Mouse (Mus musculus) heart, adult 9 months (tissue): ENCODE measurements around the gene Spdya.
"Not testable (repeated sequence)": the region's sequence is repeated elsewhere in the genome, so short reads cannot be mapped to it uniquely, and the experiment has no call there.

Source experiments
- DNase-seq, 2 experiments: peaks; one replicate each; pipeline ENCODE4 v3.0.0; 2022; ENCODE audit warnings: low spot score in 2 of 2

The Spdya gene

DNA sequence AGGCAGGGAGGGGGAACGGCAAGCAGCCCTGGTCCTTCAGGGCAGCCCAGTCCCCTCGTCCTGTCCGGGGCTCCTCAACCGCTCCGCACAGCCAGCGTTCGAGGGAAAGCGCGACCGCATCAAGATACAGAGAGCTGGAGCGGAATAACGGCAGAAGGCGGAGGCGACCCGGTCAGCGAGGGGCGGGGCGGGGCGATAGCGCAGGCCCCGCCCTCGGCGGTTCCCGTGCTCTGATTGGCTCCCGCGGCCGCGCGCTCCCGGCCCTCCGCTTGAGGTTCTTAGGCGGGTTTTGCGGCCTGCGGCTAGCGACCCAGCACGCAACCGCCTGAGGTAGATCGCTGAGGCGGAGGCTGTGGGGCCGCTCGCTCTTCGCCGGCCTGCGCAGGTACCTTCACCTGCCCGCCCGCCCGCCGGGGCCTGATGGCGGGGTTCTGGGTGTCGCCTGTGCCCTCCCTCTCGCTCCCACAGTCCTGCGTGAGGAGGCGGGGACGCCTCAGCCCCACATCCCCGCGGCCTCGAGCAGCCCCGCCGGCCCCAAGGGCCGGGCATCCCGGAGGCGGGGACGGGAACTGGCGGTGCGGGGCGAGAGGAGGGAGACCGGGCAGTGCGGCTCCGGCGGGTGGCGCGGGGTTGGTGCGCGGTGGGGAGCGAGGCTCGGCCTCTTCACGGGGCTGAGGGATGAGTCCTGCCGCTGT is at the start of gene Spdya:
Gene Spdya (plus strand): TSS at position 305 of the 695 bp plus-strand sequence.
- peak; percentile 81 to 84 for DNase-seq

DNA sequence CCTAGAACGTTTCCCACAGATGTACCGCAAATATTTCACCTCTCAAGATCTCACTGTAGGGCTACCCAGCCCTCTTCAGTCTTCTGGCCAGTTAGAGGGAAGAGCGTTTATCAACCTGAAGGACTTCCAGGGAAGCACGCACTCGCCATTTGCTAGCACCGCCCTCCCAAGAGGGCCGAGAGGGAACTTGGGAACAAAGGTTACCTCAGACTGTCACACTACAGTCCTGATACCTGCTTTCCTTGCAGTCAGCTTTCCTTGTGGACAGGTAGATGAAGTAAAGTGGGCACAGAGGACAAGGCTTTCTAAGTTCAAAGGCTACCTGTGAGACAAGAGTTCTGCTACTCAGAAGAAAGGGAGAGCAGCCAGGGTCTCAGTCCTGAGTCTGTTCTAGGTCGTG is 45.0 kb upstream of the Spdya start:
- no peak for DNase-seq

DNA sequence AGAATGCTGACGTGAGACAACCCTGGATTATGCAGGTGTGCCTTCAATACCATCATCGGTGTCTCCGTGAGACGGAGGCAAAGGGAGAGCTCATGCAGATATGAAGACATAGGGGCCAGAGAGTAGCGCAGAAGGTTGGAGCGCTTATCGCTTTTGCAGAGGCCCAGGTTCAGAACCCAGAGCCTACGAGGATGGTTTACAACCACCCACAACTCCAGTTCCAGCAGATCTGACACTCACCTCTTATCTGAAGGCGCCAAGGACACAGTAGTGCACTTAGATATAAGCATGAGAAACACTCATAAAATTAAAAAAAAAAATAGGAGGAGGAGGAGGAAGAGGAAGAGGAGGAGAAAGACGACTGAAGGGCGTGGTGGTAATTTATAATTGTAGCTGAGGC is 41.6 kb upstream of the Spdya start:
- DNase-seq, result no peak

DNA sequence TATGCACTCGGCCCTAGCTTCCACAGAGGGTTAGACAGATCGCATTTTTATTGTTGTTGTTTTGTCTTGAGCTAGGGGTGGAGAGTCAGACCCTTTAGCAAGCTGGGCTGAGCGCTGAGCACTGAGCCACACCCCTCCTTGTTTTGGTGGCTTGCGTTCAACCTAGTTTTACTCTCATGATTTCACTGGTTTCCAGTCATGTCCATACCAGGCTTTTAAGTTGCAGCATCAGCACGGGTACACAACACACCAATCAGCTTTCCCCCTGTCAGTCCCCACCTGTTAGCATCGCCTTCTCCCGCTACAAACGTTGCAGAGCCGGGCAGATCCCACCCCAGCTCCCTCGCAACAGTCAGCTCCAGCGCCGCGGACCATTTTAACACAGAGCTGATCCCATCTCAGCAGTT is 25.6 kb upstream of the Spdya start:
- no peak for DNase-seq

DNA sequence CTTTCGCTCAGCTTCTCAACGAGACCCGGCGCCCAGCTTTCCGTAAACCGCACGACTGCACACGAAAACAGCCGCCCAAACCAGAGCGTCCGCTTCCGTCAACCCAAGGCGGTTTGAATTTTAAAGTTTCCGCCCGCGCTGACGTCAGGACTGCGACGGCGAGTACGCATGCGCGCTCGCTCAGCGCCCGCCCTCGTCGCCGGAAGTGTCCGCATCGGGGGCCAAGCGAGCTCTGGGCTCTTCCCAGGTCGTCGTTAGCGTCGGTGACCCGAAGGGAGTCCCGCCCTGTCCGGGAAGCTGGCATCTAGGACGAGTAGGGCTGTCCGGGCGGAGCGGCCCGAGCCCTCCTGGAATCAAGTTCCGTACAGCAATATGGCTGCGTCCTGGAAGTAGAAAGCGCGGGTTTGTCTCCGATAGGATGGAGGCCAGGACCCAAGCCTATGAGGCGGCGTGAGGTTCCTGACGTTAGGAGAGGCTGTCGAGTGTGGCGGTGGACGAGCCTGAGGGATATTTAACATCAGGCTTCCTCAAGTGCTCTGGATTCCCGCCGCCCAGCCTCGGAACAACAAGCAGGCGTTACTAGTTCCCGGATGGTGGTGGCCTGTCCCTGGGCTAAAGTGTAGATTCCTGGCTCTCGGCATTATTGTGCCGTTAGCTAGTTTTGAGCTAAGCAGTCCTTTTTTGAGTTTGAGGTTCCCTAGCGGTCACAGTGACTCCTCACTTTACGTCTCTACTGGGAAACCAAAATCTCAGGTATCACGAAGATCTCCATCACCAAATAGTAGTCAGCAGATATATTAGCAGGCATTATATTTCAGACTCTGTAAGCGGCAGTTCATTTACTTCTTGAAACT is 24.9 kb upstream of the Spdya start, which contains the start of gene Ndc80:
Gene Ndc80 (minus strand): TSS at position 147 of the 854 bp plus-strand sequence.
- DNase-seq, result peak; percentile 93 to 94

DNA sequence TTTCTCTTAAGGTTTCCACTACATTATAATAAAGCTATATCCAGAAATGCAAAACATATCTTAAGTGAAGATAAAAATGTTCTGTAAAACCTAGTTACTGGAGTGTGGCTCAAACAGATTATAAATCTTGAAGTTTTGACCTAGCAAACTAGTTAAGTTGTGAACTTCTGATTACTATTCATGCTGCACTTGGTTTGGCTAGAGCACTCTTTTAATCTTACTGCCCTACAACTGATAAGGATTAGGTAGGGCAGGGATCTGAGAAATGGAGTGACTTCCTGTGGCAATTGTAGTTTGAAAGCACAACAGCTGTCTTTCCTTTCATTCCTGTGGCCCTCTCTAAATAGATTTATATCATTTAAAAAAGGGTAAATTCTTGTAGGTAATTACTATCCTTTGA is 23.8 kb upstream of the Spdya start:
- no peak for DNase-seq

DNA sequence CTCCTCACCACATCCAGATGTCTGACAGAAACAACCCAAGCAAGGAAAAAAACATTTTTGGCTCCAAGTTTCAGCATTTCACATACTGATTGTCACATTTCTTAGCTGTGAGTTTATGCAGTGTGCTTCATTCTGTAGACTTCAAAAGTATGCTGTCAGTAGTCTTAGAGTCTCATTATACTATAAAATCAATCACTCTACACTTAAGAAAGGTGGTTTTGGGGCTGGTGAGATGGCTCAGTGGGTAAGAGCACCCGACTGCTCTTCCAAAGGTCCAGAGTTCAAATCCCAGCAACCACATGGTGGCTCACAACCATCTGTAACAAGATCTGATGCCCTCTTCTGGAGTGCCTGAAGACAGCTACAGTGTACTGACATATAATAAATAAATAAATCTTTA is 16.3 kb upstream of the Spdya start:
- DNase-seq, result not testable (repeated sequence)

DNA sequence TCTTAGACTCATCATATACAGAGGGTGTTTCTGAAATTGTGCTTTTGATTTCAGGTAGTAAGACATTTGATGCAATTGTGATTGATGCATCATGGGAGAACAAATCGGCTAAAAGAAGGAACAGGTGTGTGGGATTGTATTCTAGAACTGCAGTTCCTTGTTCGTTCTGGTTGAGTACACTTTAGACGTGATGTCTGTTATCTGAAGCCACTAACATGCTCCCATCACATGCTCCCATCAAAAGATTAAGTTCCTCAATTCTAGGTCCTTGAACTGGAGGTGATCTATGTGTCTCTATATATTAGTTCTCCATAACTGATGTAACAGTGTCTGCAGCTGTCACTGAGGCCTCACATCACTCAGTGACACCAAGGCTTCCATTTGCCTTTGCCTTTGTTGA is 14.7 kb upstream of the Spdya start:
- no peak for DNase-seq

DNA sequence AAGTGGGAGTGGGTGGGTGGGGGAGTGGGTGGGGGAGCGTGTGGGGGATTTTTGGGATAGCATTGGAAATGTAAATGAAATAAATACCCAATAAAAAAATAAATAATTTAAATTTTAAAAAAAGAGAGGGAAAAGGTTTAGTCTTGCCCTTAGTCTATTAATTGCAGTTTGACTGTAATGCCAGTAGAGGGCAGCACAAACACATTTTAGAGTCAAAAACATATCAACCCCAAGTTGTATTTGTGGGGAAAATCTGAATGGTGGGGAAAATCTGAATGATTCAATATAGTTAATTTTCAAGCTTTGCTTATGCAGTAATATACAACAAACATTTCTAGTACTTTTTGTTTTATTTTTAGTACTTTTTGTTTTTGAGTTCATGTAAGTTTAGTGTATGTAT is 3.3 kb upstream of the Spdya start:
- DNase-seq, result no peak

DNA sequence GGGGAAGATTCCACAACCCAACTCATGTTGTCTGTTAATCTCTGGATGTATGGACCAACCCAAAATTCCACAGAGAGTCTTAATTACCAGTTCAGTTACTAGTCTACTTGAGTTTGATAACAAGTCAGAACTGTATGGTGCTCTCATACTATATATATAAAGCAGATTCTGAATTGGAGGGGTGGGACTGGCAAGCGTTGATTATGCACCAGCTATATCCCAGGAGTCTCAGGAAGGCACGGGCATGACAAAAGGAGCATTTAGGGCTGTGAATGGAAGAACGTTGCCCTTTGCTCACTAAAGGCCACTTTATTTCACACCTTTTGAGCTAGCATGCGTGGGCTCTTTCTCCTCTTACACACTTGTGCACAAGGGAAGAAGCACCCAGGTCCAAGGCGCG is 511 bp upstream of the Spdya start:
- DNase-seq, result no peak

DNA sequence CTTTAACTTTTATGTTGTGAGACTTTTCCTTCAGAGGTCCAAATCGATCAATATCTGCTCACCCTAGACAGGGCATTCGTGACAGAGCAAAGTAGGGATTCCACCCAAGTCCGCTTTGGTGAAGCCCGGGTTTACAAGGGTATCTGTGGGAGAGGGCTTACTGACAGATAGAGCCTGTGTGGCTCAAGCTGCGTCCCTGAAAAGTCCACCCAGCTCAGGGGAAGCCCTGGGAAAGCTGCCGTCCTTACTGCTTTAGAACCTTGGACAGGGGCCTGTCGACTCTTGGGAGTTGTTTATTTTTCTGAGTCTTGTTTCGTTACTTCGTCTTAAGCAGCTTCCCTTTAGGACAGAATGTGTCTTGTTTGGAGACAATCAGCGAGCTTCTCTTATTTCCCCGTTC is 1.0 kb downstream of the Spdya start:
- DNase-seq, result no peak

DNA sequence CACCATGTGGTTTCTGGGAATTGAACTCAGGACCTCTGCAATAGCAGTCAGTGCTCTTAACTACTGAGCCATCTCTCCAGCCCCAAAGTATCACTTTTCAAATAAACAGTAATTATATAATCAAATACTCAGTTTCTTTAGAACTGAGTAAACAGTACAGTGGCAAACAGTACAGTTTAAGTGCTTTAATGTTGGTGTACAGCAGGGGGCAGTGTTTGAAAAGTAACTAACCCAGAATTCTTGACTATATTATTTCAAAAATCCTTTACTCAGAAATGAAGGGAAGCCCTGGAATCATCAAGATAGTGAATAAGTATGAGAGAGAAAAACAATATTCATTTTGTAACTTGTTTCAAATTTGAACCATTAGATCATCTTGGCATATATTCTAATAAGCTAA is 9.8 kb downstream of the Spdya start:
- DNase-seq, result no peak

DNA sequence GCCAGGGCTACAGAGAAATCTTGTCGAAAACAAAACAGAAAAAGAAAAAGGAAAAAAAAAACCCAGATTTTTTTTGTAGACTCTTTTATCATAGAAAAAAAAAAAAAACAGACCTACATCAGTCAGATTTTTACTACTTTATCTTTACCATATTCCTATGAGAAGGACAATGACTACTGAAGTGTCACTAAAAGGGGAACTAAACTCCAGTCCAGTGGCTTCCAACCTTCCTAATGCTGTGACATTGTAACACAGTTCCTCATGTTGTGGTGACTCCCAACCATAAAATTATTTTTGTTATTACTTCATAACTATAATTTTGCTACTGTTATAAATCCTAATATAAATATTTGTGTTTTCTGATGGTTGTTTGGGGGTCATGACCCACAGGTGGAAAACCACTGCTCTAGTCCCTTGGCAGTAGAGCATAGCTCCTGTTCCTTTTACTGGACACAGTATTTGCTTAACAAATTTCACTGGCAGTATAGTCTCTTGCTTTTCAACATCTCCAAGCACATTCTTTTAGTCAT is 27.4 kb downstream of the Spdya start:
- no peak for DNase-seq

DNA sequence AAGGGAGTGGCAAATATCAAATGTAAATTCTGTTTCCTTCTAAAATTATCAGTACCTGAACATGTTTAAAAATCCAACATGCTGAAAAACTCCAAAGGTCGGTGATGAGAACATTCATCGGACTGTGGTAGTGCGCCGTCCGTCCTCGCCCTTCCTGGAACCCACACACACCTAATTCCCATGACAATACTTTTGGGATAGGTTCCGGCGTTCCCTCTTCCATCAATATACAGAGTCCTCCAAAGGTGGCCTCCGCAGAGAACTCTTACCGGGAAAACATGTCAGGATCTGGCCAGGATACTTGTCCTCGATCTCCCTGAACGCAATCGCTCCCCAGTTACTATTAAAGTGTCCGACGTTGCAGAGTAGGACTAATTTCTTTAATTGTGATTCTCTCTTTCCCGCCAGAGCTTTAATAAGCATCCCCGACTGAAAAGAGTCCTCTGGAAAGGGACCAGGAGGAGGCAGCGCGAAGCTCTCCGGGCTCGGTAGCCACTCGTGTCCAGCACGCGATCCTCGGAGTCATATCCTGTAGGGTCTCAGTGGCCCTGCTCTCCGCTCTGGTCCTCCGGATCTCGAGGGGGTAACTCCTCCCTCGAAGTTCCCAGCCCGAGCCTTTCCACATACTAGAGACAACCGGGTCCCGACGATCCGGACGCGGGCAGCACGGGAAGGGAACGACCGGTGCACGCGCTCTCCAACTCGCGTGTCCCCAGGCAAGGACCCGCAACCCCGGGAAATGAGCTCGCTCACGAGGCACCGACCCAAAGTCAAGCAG is 46.2 kb downstream of the Spdya start:
- DNase-seq, result no peak

DNA sequence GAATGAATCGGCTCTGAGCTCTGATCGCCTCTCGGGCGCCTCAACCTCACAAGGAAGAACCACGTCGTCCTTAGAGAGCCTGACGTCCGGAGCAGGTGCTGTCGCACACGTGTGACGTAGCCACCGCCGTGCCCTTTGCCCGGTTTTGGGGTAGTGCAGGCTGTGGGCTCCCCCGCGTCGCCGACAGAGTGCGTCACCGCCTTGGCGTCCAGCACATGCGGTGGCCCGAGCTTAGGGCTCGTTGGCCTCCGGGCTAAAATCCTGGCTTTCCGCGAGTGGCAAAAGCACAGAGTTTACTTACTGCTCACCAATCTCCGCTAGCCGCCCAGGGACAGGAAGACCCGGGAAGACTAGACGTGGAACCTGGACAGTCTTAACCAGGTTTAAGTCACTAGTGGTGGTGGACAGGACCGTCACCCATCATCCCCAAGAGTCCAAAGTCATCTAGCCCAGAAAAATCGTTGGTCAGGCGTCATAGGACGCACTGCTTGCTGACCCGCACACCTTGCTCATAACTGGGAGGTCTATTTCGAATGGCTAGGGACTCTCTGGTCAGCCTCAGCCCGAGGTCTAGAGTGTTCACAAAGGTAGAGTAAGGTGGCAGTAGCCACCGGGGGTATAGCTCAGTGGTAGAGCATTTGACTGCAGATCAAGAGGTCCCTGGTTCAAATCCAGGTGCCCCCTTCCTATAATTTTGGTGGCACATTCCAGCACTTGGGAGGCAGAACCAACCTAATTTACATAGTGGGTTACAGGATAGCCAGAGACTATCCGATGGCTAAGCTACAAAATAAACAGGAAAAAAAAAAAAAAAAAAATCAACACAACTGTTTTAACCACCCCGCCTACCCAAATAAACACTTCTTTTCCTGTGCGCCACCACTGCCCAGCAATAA is 47.0 kb downstream of the Spdya start:
- DNase-seq, result peak; percentile 83 to 86

DNA sequence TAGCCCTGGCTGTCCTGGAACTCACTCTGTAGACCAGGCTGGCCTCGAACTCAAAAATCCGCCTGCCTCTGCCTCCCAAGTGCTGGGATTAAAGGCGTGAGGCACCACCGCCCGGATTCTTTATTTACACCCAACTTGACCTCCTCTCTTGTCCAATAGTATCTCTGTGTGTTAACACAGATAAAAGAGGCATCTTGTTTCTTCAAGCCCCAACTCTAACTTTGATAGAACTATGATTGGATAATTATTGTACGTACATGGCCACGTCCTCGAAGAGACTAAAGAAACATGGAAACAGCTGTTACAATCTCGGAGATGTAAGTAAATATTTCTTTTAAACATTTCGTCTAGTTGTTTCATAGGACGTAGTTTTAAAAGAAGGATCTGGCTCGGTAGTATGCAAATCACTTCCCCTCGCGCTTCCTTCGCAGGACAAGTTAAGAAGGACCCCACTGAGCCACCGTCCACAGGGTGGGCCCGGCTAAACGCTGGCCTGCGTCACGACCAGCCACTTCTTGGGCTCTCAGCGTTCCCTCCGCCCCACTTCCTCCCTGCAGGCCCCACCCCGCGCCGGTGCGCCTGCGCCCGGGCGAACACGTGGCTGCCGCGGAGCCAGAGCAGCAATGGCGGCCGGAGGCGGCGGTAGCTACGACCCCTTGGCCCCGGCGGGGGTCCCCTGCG is 63.9 kb downstream of the Spdya start, which contains the start of gene Wdr43:
Gene Wdr43 (plus strand): TSS at position 258 of the 681 bp plus-strand sequence.
- peak; percentile 97 for DNase-seq

DNA sequence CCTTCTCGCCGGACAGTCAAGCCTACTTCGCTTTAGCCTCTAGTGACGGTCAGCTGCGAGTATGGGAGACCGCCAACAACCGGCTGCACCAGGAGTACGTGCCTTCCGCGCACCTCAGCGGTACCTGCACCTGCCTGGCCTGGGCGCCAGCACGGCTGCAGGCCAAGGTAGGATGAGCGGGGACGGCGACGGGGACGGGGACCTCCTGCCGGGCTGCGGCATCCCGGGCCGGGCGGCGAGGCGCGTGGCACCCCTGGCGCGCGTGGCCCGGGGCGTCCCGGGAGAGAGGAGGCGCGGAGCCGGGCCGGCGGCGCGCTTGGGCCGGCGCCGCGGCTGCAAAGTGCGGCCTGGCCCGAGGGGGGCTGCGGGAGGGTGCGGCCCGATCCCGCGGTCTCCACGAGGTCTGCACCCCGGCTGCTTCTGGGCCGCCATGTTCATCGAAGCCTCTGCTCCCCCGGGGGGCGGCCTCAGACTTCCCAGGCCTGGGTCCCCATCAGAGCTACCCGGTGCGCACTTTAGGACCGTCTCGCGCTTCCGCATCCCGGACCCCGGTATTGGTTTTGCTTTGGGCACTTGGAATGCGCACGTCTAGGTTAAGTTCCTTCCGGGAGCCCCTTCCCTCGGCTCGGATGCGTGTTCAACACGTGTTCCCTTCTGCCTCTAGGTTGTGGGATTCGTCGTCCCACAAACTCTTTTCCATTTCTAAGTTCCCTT is 64.6 kb downstream of the Spdya start:
- DNase-seq, result peak; percentile 2 to 8

DNA sequence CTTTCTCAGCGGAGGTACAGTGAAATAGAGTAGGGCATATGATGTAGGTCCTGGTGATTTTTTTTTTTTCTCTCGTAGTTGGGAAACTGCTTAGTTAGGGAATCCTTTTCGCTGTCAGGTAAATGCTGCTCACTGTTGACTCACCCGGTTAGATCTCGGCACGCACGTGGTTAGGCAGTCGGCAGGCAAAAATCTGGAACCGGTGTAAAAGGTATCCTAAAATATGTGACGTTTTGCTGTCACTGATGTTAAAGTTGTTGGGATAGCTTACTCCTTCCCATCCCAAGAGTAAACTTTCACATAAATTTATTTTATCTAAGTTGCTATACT is 65.1 kb downstream of the Spdya start:
- DNase-seq, result no peak

DNA sequence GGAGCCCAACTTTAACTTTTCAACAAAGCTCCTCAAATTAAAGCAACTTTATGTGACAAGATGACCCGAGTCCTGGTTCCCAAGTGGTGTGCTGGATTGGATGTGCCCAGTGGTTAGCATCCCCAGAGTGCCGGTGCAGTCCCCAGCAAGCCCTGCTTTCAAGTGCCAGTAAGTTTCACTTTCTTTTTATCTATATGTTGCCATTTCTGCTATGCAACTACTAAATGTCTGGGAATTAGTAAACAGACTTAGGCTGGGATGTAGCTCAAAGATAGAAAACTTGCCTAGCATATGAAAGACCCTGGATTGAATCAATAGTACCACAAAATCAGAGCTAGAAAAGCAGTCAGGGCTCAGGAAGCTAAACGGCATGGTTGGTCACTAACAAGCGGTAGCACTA is 66.1 kb downstream of the Spdya start:
- DNase-seq, result no peak

DNA sequence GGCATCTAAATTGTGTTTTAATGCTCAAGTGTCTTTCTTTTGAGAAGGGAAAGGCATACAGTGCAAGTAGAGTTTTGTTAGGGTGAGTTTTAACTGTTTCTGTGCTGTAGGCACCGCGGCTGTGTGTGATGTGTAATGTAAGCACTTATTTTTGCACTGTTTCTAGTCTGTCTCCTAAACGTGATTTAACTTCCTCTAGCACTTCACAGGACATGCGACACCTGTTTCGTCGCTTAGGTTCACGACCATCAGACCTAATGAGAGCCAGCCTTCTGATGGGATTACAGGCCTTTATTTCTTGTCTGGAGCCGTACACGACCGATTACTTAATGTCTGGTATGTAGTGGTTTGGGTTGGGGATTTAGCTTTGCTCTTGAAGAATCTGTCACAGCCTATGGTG is 79.9 kb downstream of the Spdya start:
- DNase-seq, result no peak
